Mouse (Mus musculus) lung, postnatal 0 days (tissue): ENCODE data around the gene Zfp451. TPM values are rescaled to one million over a fixed set of nuclear protein-coding genes. Genes with fewer than 3 reads are reported as not detected.

Source experiments
- ATAC-seq: fragments of 200-750 bp; cut with Nextera tagmentation; 2 replicates; pipeline ENCODE4 v1.8.0; 2017; ENCODE audit warnings: moderate library complexity
- DNase-seq: peaks from one replicate; pipeline ENCODE4 v3.0.0-alpha.2; 2016; ENCODE audit warnings: low spot score
- H3K27ac ChIP-seq: fragments of 300-500 bp; sonication (generic); 2 replicates; pipeline ENCODE4 v1.5.1; 2014; ENCODE audit warnings: antibody characterized with exemption, mild to moderate bottlenecking, low read length, mixed read lengths
- H3K27me3 ChIP-seq: fragments of 300-500 bp; sonication (generic); replicated peaks from 2 replicates; pipeline ENCODE4 v1.6.1; 2014; ENCODE audit warnings: low read length, mixed read lengths; ENCODE audit not compliant: insufficient read depth
- H3K36me3 ChIP-seq: fragments of 300-500 bp; sonication (generic); 2 replicates; pipeline ENCODE4 v1.6.1; 2014; ENCODE audit warnings: low read length, mixed read lengths; ENCODE audit not compliant: insufficient read depth
- H3K4me1 ChIP-seq: fragments of 300-500 bp; sonication (generic); 2 replicates; pipeline ENCODE4 v1.6.1; 2014; ENCODE audit warnings: antibody characterized with exemption, low read depth, low read length, mixed read lengths; ENCODE audit not compliant: insufficient read depth
- H3K4me2 ChIP-seq: fragments of 300-500 bp; sonication (generic); replicated peaks from 2 replicates; pipeline ENCODE4 v1.6.1; 2014; ENCODE audit warnings: low read depth, mild to moderate bottlenecking, low read length, moderate library complexity, mixed read lengths
- H3K4me3 ChIP-seq: fragments of 300-500 bp; sonication (generic); 2 replicates; pipeline ENCODE4 v1.5.1; 2014; ENCODE audit warnings: low read depth, low read length
- H3K9ac ChIP-seq: fragments of 300-500 bp; sonication (generic); replicated peaks from 2 replicates; pipeline ENCODE4 v1.6.1; 2014; ENCODE audit warnings: low read depth, mild to moderate bottlenecking
- H3K9me3 ChIP-seq: fragments of 300-500 bp; sonication (generic); 2 replicates; pipeline ENCODE4 v1.6.1; 2016; ENCODE audit warnings: low read length, mixed read lengths
- CTCF ChIP-seq: IDR thresholded peaks from 2 replicates; pipeline ENCODE4 v1.5.1; 2016; ENCODE audit warnings: antibody characterized with exemption, mild to moderate bottlenecking
- EP300 ChIP-seq: IDR thresholded peaks from 2 replicates; pipeline ENCODE4 v1.6.1; 2016; ENCODE audit warnings: antibody characterized with exemption, mild to moderate bottlenecking, control low read depth
- WGBS: fragments of 180-500 bp; shearing (Covaris S2); extraction: QIAGEN DNeasy Blood & Tissue Kit; methylation state at CpG from one replicate; pipeline ENCODE4 v1.1.7; 2014; 5-methylcytosine and 5-hydroxymethylcytosine counted together
- polyA plus RNA-seq: library from polyadenylated mRNA; unstranded; fragments of >200 nt; fragmentation: Nextera tagmentation; extraction: Ambion mirVana; gene quantifications from 2 replicates; pipeline ENCODE4 v1.2.1, GENCODE M21; 2015

Gene Zfp451
- polyA plus RNA-seq, 1 experiment from 2014 or later, result 11.3 TPM

DNA sequence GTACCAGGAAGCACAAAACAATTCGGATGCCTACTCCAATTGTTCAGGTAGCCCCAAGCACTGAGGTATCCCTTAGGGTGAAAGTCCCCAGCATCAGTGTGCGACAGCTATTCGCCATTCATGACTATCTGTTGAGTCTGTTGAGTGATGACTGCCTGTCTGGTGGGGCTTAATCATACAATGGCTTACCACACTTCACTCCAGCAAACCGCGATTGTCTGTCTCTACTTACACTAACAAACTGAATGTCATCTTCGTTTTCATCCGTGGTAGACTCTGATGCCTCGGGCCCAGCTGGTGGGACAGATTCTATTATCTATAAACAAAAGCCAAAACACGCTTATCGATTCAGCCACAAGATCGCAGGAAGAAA is 914 bp downstream of the Zfp451 start:
- no peaks in the 10 kb centered on the region for H3K36me3 ChIP-seq

DNA sequence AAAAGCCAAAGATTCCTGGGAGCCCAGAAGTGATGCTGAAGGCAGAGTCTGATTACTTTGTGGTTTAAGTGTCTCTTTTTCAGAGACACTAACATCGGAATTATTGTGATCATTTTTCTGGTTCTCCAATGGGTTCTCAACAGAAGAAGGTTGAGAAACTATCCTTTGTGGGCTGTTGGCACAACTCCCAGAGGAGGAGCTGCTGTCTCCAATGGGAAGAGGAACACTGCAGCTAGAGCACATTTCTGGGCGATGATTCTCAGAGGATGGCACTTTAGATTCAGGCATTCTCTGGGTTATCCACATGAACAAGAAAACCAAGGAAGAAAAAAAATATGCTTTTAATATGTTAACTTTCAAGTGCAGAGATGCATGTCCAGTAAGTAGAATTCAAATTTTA is 11.1 kb downstream of the Zfp451 start:
- no peaks in the 10 kb centered on the region for H3K27me3 ChIP-seq
- H3K27ac ChIP-seq, result no peak overlapping the region
- TF ChIP-seq CTCF (no peak), EP300 (no peak)
- 90% methylated on average over 2 of the region's 2 CpGs for WGBS
- peaks cover 24% of the 10 kb centered on the region for H3K36me3 ChIP-seq
- DNase-seq (no peak), ATAC-seq (no peak)
- H3K4me2 ChIP-seq, result no peak overlapping the region
- H3K9ac ChIP-seq, result no peak overlapping the region
- no peak overlapping the region for H3K4me3 ChIP-seq
- no peaks in the 10 kb centered on the region for H3K9me3 ChIP-seq
- no peaks in the 10 kb centered on the region for H3K4me1 ChIP-seq

More for the DNA sequence above, 914 bp downstream of the Zfp451 start:
- H3K4me3 ChIP-seq, result peak overlapping the region; percentile 87
- WGBS, result 7% methylated on average over 11 of the region's 11 CpGs
- H3K27ac ChIP-seq, result peak overlapping the region; percentile 93
- peak; percentile 7 for DNase-seq
- H3K9me3 ChIP-seq, result no peaks in the 10 kb centered on the region
- no peak for ATAC-seq
- peak overlapping the region; percentile 89 for H3K9ac ChIP-seq
- peak overlapping the region; percentile 80 for H3K4me2 ChIP-seq
- TF ChIP-seq CTCF (no peak), EP300 (no peak)
- peaks cover 7% of the 10 kb centered on the region; the same call in 1 of the 2 replicates for H3K4me1 ChIP-seq
- H3K27me3 ChIP-seq, result no peaks in the 10 kb centered on the region

DNA sequence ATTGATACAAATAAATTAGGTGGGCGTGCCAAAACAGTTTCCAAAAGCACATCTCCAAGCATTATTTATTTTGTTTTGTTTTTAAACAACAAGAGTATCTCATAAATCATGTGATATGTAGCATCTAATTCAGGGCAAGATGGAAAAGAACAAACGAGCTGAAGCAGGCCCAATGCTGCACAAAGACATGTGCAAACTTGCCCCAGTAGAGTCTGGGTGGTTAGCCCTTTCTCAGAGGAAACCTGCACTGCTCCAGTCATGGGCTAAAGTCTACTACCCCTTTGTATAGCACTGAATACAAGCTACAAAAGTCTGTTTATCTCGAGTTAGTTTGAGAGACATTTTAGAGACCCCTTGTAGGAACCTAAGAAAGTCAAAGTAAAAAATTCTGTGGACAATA is 14.8 kb downstream of the Zfp451 start:
- Histone ChIP-seq H3K36me3 (peaks cover 24% of the 10 kb centered on the region), H3K9me3 (no peaks in the 10 kb centered on the region), H3K4me2 (no peak overlapping the region), H3K27ac (no peak overlapping the region), H3K27me3 (no peaks in the 10 kb centered on the region), H3K4me3 (no peak overlapping the region), H3K4me1 (no peaks in the 10 kb centered on the region), H3K9ac (no peak overlapping the region)
- TF ChIP-seq CTCF, result no peak
- TF ChIP-seq EP300, result no peak
- no peak for DNase-seq
- WGBS, result 77% methylated on average over 3 of the region's 3 CpGs
- no peak for ATAC-seq

DNA sequence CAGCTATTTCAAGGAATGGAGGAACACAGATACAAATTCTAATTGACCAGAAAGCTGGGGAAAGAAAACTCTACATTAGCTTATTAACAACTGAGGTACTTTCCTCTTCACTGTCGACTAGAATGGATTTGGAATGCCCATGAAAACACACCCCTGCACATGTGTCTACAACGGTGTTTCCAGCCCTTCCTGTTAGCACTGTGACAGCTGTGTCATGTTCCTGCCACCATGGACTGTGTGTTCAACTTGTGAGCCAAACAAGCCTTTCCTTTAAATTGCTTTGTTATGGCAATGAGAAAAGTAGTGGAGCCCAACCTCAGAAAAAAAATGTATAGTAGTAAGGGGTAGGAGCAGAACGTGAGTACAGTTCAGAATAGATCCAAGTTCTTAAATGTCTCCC is 25.9 kb downstream of the Zfp451 start:
- TF ChIP-seq CTCF (no peak), EP300 (no peak)
- H3K27me3 ChIP-seq, result no peaks in the 10 kb centered on the region
- no peaks in the 10 kb centered on the region for H3K4me1 ChIP-seq
- H3K9me3 ChIP-seq, result no peaks in the 10 kb centered on the region
- H3K9ac ChIP-seq, result no peak overlapping the region
- DNase-seq (peak; percentile 65), ATAC-seq (peak; percentile 73)
- no peak overlapping the region for H3K4me3 ChIP-seq
- H3K36me3 ChIP-seq, result no peaks in the 10 kb centered on the region
- no peak overlapping the region for H3K27ac ChIP-seq
- H3K4me2 ChIP-seq, result no peak overlapping the region
- 36% methylated on average over 3 of the region's 3 CpGs for WGBS

DNA sequence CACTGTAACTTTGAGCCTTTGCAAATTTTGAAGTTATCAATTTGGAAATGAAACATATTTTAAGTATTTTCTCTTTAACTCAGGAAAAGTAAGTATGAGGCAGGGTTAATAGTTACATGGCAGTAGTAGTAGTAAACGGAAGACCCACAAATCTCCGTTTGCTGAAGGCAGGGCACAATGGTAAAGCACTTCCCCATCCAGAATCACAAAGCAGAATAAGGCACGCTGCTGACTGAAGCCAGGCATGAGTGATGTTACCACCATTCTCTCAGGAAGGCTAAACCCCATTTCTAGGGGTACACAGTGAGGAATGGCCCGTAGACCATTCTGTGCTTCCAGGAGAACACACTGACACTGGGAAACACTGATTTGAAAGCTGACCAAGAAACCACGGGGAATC is 26.3 kb downstream of the Zfp451 start:
- H3K27ac ChIP-seq, result no peak overlapping the region
- H3K27me3 ChIP-seq, result no peaks in the 10 kb centered on the region
- no peak overlapping the region for H3K4me3 ChIP-seq
- H3K36me3 ChIP-seq, result no peaks in the 10 kb centered on the region
- no peaks in the 10 kb centered on the region for H3K4me1 ChIP-seq
- ATAC-seq (no peak), DNase-seq (no peak)
- WGBS, result 74% methylated on average over 5 of the region's 5 CpGs
- no peak overlapping the region for H3K4me2 ChIP-seq
- TF ChIP-seq EP300 (no peak), CTCF (no peak)
- no peaks in the 10 kb centered on the region for H3K9me3 ChIP-seq
- no peak overlapping the region for H3K9ac ChIP-seq

DNA sequence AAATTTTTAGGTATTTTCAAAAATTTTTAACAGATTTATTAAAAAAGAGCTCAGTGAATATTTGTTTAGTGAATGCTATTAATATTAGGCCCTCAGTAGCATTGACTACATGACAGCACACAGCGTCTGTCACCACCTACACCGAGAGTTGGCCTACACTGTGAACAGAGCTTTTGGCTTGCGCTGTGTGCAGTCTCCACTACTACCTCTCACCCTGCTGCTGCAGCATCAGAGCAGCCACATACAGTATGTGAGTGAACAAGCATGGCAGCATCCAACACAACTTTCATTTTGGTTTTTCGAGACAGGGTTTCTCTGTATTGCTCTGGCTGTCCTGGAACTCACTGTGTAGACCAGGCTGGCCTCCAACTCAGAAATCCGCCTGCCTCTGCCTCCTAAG is 29.8 kb downstream of the Zfp451 start:
- H3K9ac ChIP-seq, result no peak overlapping the region
- H3K27ac ChIP-seq, result no peak overlapping the region
- no peaks in the 10 kb centered on the region for H3K4me1 ChIP-seq
- H3K27me3 ChIP-seq, result no peaks in the 10 kb centered on the region
- H3K9me3 ChIP-seq, result no peaks in the 10 kb centered on the region
- DNase-seq (no peak), ATAC-seq (no peak)
- no peaks in the 10 kb centered on the region for H3K36me3 ChIP-seq
- no peak for TF ChIP-seq CTCF
- no peak for TF ChIP-seq EP300
- H3K4me2 ChIP-seq, result no peak overlapping the region
- WGBS, result 95% methylated on average over 5 of the region's 5 CpGs
- no peak overlapping the region for H3K4me3 ChIP-seq

DNA sequence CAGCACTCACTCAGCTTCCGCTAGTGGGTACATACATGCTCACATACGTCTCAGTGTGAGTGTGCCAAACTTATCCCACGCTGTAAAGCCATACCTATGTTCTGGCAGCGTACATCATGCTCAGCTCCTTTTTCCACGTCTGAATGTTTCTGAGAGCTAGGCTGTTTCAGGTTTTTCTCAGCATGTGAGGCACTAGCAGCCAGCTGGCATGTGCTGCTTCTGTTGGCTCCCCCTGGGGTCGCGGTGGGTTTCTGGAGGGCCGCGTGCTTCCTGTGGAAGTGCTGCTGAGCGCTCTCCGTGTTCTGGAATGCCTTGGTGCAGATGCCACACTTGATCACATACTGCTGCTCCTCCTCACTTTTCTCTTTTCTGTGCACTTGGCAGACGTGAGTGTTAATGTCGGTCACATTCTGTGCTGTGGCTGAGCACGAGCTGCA is 38.2 kb downstream of the Zfp451 start:
- 84% methylated on average over 14 of the region's 14 CpGs for WGBS
- peaks cover 13% of the 10 kb centered on the region; the same call in 1 of the 2 replicates for H3K36me3 ChIP-seq
- no peaks in the 10 kb centered on the region for H3K4me1 ChIP-seq
- no peak overlapping the region for H3K9ac ChIP-seq
- H3K27ac ChIP-seq, result no peak overlapping the region
- ATAC-seq (no peak), DNase-seq (no peak)
- no peaks in the 10 kb centered on the region for H3K27me3 ChIP-seq
- TF ChIP-seq CTCF (no peak), EP300 (no peak)
- H3K4me3 ChIP-seq, result no peak overlapping the region
- H3K9me3 ChIP-seq, result no peaks in the 10 kb centered on the region
- H3K4me2 ChIP-seq, result no peak overlapping the region
